Mouse (Mus musculus): ENCODE measurements around the gene Aldh5a1.

Gene Aldh5a1

GRCm38 (mm10) chr13:24930591-24930990 lies 6.9 kb downstream of the Aldh5a1 start:
- DNase-seq = no peak

- no peak for DNase-seq
Measured at GRCm38 (mm10) chr13:24923991-24924390, 13.5 kb downstream of the Aldh5a1 start.

GRCm38 (mm10) chr13:24921281-24921680 lies 16.2 kb downstream of the Aldh5a1 start:
- DNase-seq = no peak

- peak; percentile 37 for DNase-seq
Measured at GRCm38 (mm10) chr13:24920333-24920977, 17.0 kb downstream of the Aldh5a1 start.

- no peak for DNase-seq
Measured at GRCm38 (mm10) chr13:24915831-24916230, 21.6 kb downstream of the Aldh5a1 start.

GRCm38 (mm10) chr13:24914915-24915314 lies 22.5 kb downstream of the Aldh5a1 start:
- no peak for DNase-seq

- no peak for DNase-seq
Measured at GRCm38 (mm10) chr13:24913576-24913975, 23.9 kb downstream of the Aldh5a1 start.

- DNase-seq = no peak
Measured at GRCm38 (mm10) chr13:24909112-24909511, 28.3 kb downstream of the Aldh5a1 start.

GRCm38 (mm10) chr13:24906831-24907570 lies 30.5 kb downstream of the Aldh5a1 start:
- no peak for DNase-seq

GRCm38 (mm10) chr13:24905422-24905821 lies 32.0 kb downstream of the Aldh5a1 start:
- DNase-seq = no peak

- DNase-seq = no peak
Measured at GRCm38 (mm10) chr13:24903412-24903811, 34.0 kb downstream of the Aldh5a1 start.

- DNase-seq = no peak
Measured at GRCm38 (mm10) chr13:24901916-24902315, 35.5 kb downstream of the Aldh5a1 start.

GRCm38 (mm10) chr13:24893880-24894279 lies 43.6 kb downstream of the Aldh5a1 start:
- no peak for DNase-seq

- DNase-seq = no peak
Measured at GRCm38 (mm10) chr13:24892516-24892915, 44.9 kb downstream of the Aldh5a1 start.

GRCm38 (mm10) chr13:24889554-24889953 lies 47.9 kb downstream of the Aldh5a1 start:
- no peak for DNase-seq

- no peak for DNase-seq
Measured at GRCm38 (mm10) chr13:24882411-24882810, 55.0 kb downstream of the Aldh5a1 start.

- no peak for DNase-seq
Measured at GRCm38 (mm10) chr13:24880704-24881103, 56.8 kb downstream of the Aldh5a1 start.

- DNase-seq = no peak
Measured at GRCm38 (mm10) chr13:24880208-24880607, 57.3 kb downstream of the Aldh5a1 start.

GRCm38 (mm10) chr13:24879359-24880040 lies 58.0 kb downstream of the Aldh5a1 start:
- DNase-seq = no peak

- DNase-seq = no peak
Measured at GRCm38 (mm10) chr13:24868233-24868632, 69.2 kb downstream of the Aldh5a1 start.

- DNase-seq = no peak
Measured at GRCm38 (mm10) chr13:24867789-24868188, 69.7 kb downstream of the Aldh5a1 start.

- no peak for DNase-seq
Measured at GRCm38 (mm10) chr13:24866430-24867402, 70.7 kb downstream of the Aldh5a1 start.

- DNase-seq = peak; percentile 48
Measured at GRCm38 (mm10) chr13:24862520-24862919, 74.9 kb downstream of the Aldh5a1 start.

Data from right cerebral cortex, adult 18-20 months (tissue).